Mouse (Mus musculus) left cerebral cortex, adult 2 months (tissue): ENCODE measurements around the gene Olfr94. TPM values are rescaled to one million over a fixed set of nuclear protein-coding genes. Genes with fewer than 3 reads are reported as not detected.

Experiments used
- DNase-seq, 2 experiments: peaks; one replicate each; pipeline ENCODE4 v3.0.0; 2021 to 2022; ENCODE audit warnings: low spot score in 2 of 2, mixed read lengths in 1 of 2; ENCODE audit errors: extremely low spot score in 1 of 2
- H3K27ac ChIP-seq: fragments of 200-600 bp; 2 replicates; pipeline ENCODE4 v1.8.1; 2022
- H3K4me3 ChIP-seq: fragments of 200-600 bp; 2 replicates; pipeline ENCODE4 v1.8.1; 2022
- CTCF ChIP-seq: fragments of 200-600 bp; IDR thresholded peaks from 2 replicates; pipeline ENCODE4 v1.8.1; 2022; ENCODE audit warnings: antibody characterized with exemption, mild to moderate bottlenecking, moderate library complexity
- intact Hi-C: fragments of 180-260 bp; cut with DNase I; formaldehyde crosslinking; loops from one replicate; pipeline ENCODE4 v1.15.1; 2025
- total RNA-seq, 2 experiments: library from RNA; stranded (reverse); gene quantifications; 2 replicates each; pipeline ENCODE4 v1.2.3; 2021

The Olfr94 gene
- total RNA-seq, 2 experiments from 2014 or later, result not detected

- intact Hi-C loops, result loop anchor here (1.0 kb wide), 2 partner anchors 120 to 311 kb away; no protein-coding TSS in a partner anchor
- no peak; the same call in none of the 2 replicates for TF ChIP-seq CTCF
- peak; percentile 79 to 83 for DNase-seq
- Histone ChIP-seq H3K4me3 (no peak overlapping the region), H3K27ac (no peak overlapping the region)
Measured at GRCm38 (mm10) chr17:37203206-37203916, 2.6 kb upstream of the Olfr94 start.

GRCm38 (mm10) chr17:37196845-37197724, 3.7 kb downstream of the Olfr94 start:
- H3K4me3 ChIP-seq, result peak overlapping the region; percentile 56
- intact Hi-C loops, result no loop called here
- H3K27ac ChIP-seq, result no peak overlapping the region
- DNase-seq, result peak; percentile 23 to 59
- no peak for TF ChIP-seq CTCF

- intact Hi-C loops, result loop anchor here (2.0 kb wide), 1 partner anchor 302 kb away; no protein-coding TSS in a partner anchor
- Histone ChIP-seq H3K4me3 (no peak overlapping the region), H3K27ac (no peak overlapping the region)
- DNase-seq, result peak in 1 of 2 experiments; percentile 15
- no peak for TF ChIP-seq CTCF
Measured at GRCm38 (mm10) chr17:37194782-37195181, 6.0 kb downstream of the Olfr94 start.

- Histone ChIP-seq H3K27ac (no peak within 1 kb of the TSS), H3K4me3 (no peak within 1 kb of the TSS)
- TF ChIP-seq CTCF, result no peak
- intact Hi-C loops, result loop anchor here (2.0 kb wide), 1 partner anchor 301 kb away; no protein-coding TSS in a partner anchor
- DNase-seq, result no peak
Measured at GRCm38 (mm10) chr17:37193656-37194055, 7.1 kb downstream of the Olfr94 start, which contains the start of gene Ubd. Ubd (plus strand) TSS chr17:37193892.

- no peak for TF ChIP-seq CTCF
- H3K27ac ChIP-seq, result no peak overlapping the region
- intact Hi-C loops, result no loop called here
- DNase-seq, result no peak
- no peak overlapping the region for H3K4me3 ChIP-seq
Measured at GRCm38 (mm10) chr17:37193032-37193431, 7.8 kb downstream of the Olfr94 start.

GRCm38 (mm10) chr17:37190711-37191110, 10.1 kb downstream of the Olfr94 start:
- no peak overlapping the region for H3K27ac ChIP-seq
- no peak overlapping the region for H3K4me3 ChIP-seq
- DNase-seq, result peak in 1 of 2 experiments; percentile 21
- intact Hi-C loops, result no loop called here
- TF ChIP-seq CTCF, result no peak

- no peak overlapping the region for H3K4me3 ChIP-seq
- no peak for DNase-seq
- intact Hi-C loops, result no loop called here
- H3K27ac ChIP-seq, result no peak overlapping the region
- TF ChIP-seq CTCF, result no peak
Measured at GRCm38 (mm10) chr17:37185474-37185873, 15.3 kb downstream of the Olfr94 start.

GRCm38 (mm10) chr17:37161394-37161793, 39.4 kb downstream of the Olfr94 start, which contains the start of gene Olfr93:
Olfr93 (minus strand) TSS chr17:37161494.
- DNase-seq, result no peak
- TF ChIP-seq CTCF, result no peak
- no peak within 1 kb of the TSS for H3K4me3 ChIP-seq
- intact Hi-C loops, result no loop called here
- no peak within 1 kb of the TSS for H3K27ac ChIP-seq

Other genes starting within 250 kb of the Olfr94 start
- gene Ppp1r11, start 249.3 kb downstream of the Olfr94 start, total RNA-seq, result 100 to 1,000 TPM; 132 to 146 TPM
- gene Znrd1, start 242.4 kb downstream of the Olfr94 start, total RNA-seq, result 10 to 100 TPM; 30.6 to 31.6 TPM
- 1 to 10 TPM; 5.3 to 6.2 TPM for gene Znrd1as, start 242.4 kb downstream of the Olfr94 start, total RNA-seq
- not detected for gene 2410137M14Rik, start 219.8 kb downstream of the Olfr94 start, total RNA-seq
- under 1 TPM; 0.61 to 0.75 TPM for gene H2-M5, start 211.5 kb downstream of the Olfr94 start, total RNA-seq
- gene Zfp57, start 199.8 kb downstream of the Olfr94 start, total RNA-seq, result 10 to 100 TPM; 16.7 to 17.8 TPM
- 10 to 100 TPM; 29.1 to 29.2 TPM for gene Mog, start 177.6 kb downstream of the Olfr94 start, total RNA-seq
- gene Gabbr1, start 155.0 kb downstream of the Olfr94 start, total RNA-seq, result 100 to 1,000 TPM; 687 to 720 TPM
- gene Olfr90, start 112.5 kb downstream of the Olfr94 start, total RNA-seq, result under 1 TPM in 1 of 2 experiments, not detected in 1; 0.12 TPM
- gene Olfr91, start 102.7 kb downstream of the Olfr94 start, total RNA-seq, result not detected
- gene Olfr92, start 80.9 kb downstream of the Olfr94 start, total RNA-seq, result not detected
- gene Olfr93, start 39.5 kb downstream of the Olfr94 start, total RNA-seq, result not detected
- gene Ubd, start 7.1 kb downstream of the Olfr94 start, total RNA-seq, result not detected
- gene Olfr95, start 12.1 kb upstream of the Olfr94 start, total RNA-seq, result not detected
- not detected for gene Olfr96, start 19.2 kb upstream of the Olfr94 start, total RNA-seq
- not detected for gene Olfr97, start 36.3 kb upstream of the Olfr94 start, total RNA-seq
- not detected for gene Olfr98, start 62.8 kb upstream of the Olfr94 start, total RNA-seq
- 1 to 10 TPM; 3.1 to 3.6 TPM for gene H2-M3, start 69.2 kb upstream of the Olfr94 start, total RNA-seq
- not detected for gene Olfr99, start 82.5 kb upstream of the Olfr94 start, total RNA-seq
- gene Olfr101, start 103.3 kb upstream of the Olfr94 start, total RNA-seq, result not detected
- not detected for gene Olfr102, start 116.1 kb upstream of the Olfr94 start, total RNA-seq
- gene Olfr103, start 138.7 kb upstream of the Olfr94 start, total RNA-seq, result not detected
- gene Olfr104-ps, start 158.6 kb upstream of the Olfr94 start, total RNA-seq, result not detected
- gene Olfr105-ps, start 178.0 kb upstream of the Olfr94 start, total RNA-seq, result not detected
- gene Olfr106-ps, start 189.4 kb upstream of the Olfr94 start, total RNA-seq, result not detected
- gene Olfr107, start 198.2 kb upstream of the Olfr94 start, total RNA-seq, result not detected
- gene Olfr108, start 244.5 kb upstream of the Olfr94 start, total RNA-seq, result not detected